Mouse (Mus musculus) hindbrain, embryonic 12.5 days (tissue): ENCODE results near the gene Flt1. TPM values are rescaled to one million over a fixed set of nuclear protein-coding genes. Genes with fewer than 3 reads are reported as not detected.
"Not testable (repeated sequence)": the region's sequence is repeated elsewhere in the genome, so short reads cannot be mapped to it uniquely, and the experiment has no call there.

Experiments
- ATAC-seq: fragments of 200-750 bp; cut with Nextera tagmentation; 2 replicates; pipeline ENCODE4 v1.8.0; 2017; ENCODE audit warnings: moderate TSS enrichment; ENCODE audit not compliant: low FRiP score
- H3K27ac ChIP-seq: fragments of 300-500 bp; sonication (generic); 2 replicates; pipeline ENCODE4 v1.5.1; 2016; ENCODE audit warnings: mild to moderate bottlenecking
- H3K27me3 ChIP-seq: fragments of 300-500 bp; sonication (generic); 2 replicates; pipeline ENCODE4 v1.6.1; 2016; ENCODE audit warnings: mild to moderate bottlenecking
- H3K36me3 ChIP-seq: fragments of 300-500 bp; sonication (generic); 2 replicates; pipeline ENCODE4 v1.6.1; 2016; ENCODE audit warnings: mild to moderate bottlenecking
- H3K4me1 ChIP-seq: fragments of 300-500 bp; sonication (generic); 2 replicates; pipeline ENCODE4 v1.6.1; 2016
- H3K4me2 ChIP-seq: fragments of 300-500 bp; sonication (generic); replicated peaks from 2 replicates; pipeline ENCODE4 v1.6.1; 2016; ENCODE audit warnings: mild to moderate bottlenecking
- H3K4me3 ChIP-seq: fragments of 300-500 bp; sonication (generic); 2 replicates; pipeline ENCODE4 v1.5.1; 2016; ENCODE audit warnings: mild to moderate bottlenecking
- H3K9ac ChIP-seq: fragments of 300-500 bp; sonication (generic); 2 replicates; pipeline ENCODE4 v1.6.1; 2016; ENCODE audit warnings: mild to moderate bottlenecking, moderate library complexity
- H3K9me3 ChIP-seq: fragments of 300-500 bp; sonication (generic); replicated peaks from 2 replicates; pipeline ENCODE4 v1.6.1; 2016; ENCODE audit warnings: mild to moderate bottlenecking
- WGBS: fragments of 180-500 bp; shearing (Covaris S2); methylation state at CpG from one replicate; pipeline ENCODE4 v1.1.7; 2016; 5-methylcytosine and 5-hydroxymethylcytosine counted together
- polyA plus RNA-seq: library from polyadenylated mRNA; unstranded; fragments of >200 nt; fragmentation: Nextera tagmentation; extraction: Ambion mirVana; gene quantifications from 2 replicates; pipeline ENCODE4 v1.2.1, GENCODE M21; 2016

Gene Flt1
- polyA plus RNA-seq, 1 experiment from 2014 or later, result 14.6 TPM

GRCm38 (mm10) chr5:147620178-147620577 is 105.6 kb downstream of the Flt1 start:
- Histone ChIP-seq H3K9me3 (0 out of 2 replicates have a peak, but pooled peaks cover 4% of the 10 kb centered on the region), H3K9ac (no peak overlapping the region), H3K4me1 (peaks cover 3% of the 10 kb centered on the region), H3K4me2 (no peak overlapping the region), H3K4me3 (no peak overlapping the region), H3K27me3 (no peaks in the 10 kb centered on the region), H3K36me3 (no peaks in the 10 kb centered on the region), H3K27ac (no peak overlapping the region)
- 12% methylated on average over 2 of the region's 2 CpGs for WGBS
- no peak for ATAC-seq

- H3K4me3 ChIP-seq, result no peak overlapping the region
- ATAC-seq, result no peak
- no peak overlapping the region for H3K4me2 ChIP-seq
These were observed 107.6 kb downstream of the Flt1 start for GRCm38 (mm10) chr5:147618243-147618642.

GRCm38 (mm10) chr5:147616450-147616849 is 109.4 kb downstream of the Flt1 start:
- Histone ChIP-seq H3K36me3 (no peaks in the 10 kb centered on the region), H3K9me3 (no peaks in the 10 kb centered on the region), H3K9ac (no peak overlapping the region), H3K4me1 (peaks cover 3% of the 10 kb centered on the region), H3K27ac (no peak overlapping the region), H3K27me3 (no peaks in the 10 kb centered on the region), H3K4me2 (no peak overlapping the region), H3K4me3 (no peak overlapping the region)
- ATAC-seq, result no peak
- 69% methylated on average over 3 of the region's 3 CpGs for WGBS

More at GRCm38 (mm10) chr5:147618243-147618642, 107.6 kb downstream of the Flt1 start:
- 88% methylated on average over 10 of the region's 10 CpGs for WGBS
- Histone ChIP-seq H3K36me3 (no peaks in the 10 kb centered on the region), H3K27me3 (no peaks in the 10 kb centered on the region), H3K27ac (no peak overlapping the region), H3K4me1 (peaks cover 3% of the 10 kb centered on the region), H3K9ac (no peak overlapping the region), H3K9me3 (0 out of 2 replicates have a peak, but pooled peaks cover 4% of the 10 kb centered on the region)

- ATAC-seq, result no peak
- no peak overlapping the region for H3K27ac ChIP-seq
- no peak overlapping the region for H3K9ac ChIP-seq
- H3K4me3 ChIP-seq, result no peak overlapping the region
- H3K36me3 ChIP-seq, result no peaks in the 10 kb centered on the region
- no peak overlapping the region for H3K4me2 ChIP-seq
- no peaks in the 10 kb centered on the region for H3K27me3 ChIP-seq
- H3K9me3 ChIP-seq, result no peaks in the 10 kb centered on the region
- WGBS, result 84% methylated on average over 6 of the region's 6 CpGs
- H3K4me1 ChIP-seq, result no peaks in the 10 kb centered on the region
These were observed 111.2 kb downstream of the Flt1 start for GRCm38 (mm10) chr5:147614659-147615058.

- H3K9me3 ChIP-seq, H3K4me2 ChIP-seq, H3K27ac ChIP-seq, H3K4me1 ChIP-seq, H3K4me3 ChIP-seq, ATAC-seq, H3K27me3 ChIP-seq, H3K9ac ChIP-seq, H3K36me3 ChIP-seq: not testable (repeated sequence)
- 85% methylated on average over 3 of the region's 3 CpGs for WGBS
These were observed 114.5 kb downstream of the Flt1 start for GRCm38 (mm10) chr5:147611348-147611747.

- no peaks in the 10 kb centered on the region for H3K27me3 ChIP-seq
- no peak for ATAC-seq
- H3K27ac ChIP-seq, result no peak overlapping the region
- H3K9ac ChIP-seq, result no peak overlapping the region
- H3K9me3 ChIP-seq, result no peaks in the 10 kb centered on the region
- 85% methylated on average over 13 of the region's 13 CpGs for WGBS
- H3K36me3 ChIP-seq, result no peaks in the 10 kb centered on the region
- no peak overlapping the region for H3K4me2 ChIP-seq
- H3K4me3 ChIP-seq, result no peak overlapping the region
- H3K4me1 ChIP-seq, result no peaks in the 10 kb centered on the region; the same call in 1 of the 2 replicates
These were observed 118.4 kb downstream of the Flt1 start for GRCm38 (mm10) chr5:147607256-147607975.

GRCm38 (mm10) chr5:147606751-147607150 is 119.1 kb downstream of the Flt1 start:
- H3K9me3 ChIP-seq, result no peaks in the 10 kb centered on the region
- WGBS, result 88% methylated on average over 13 of the region's 13 CpGs
- H3K27ac ChIP-seq, result no peak overlapping the region
- H3K27me3 ChIP-seq, result no peaks in the 10 kb centered on the region
- no peak overlapping the region for H3K9ac ChIP-seq
- H3K4me3 ChIP-seq, result no peak overlapping the region
- no peak overlapping the region for H3K4me2 ChIP-seq
- no peak for ATAC-seq
- H3K4me1 ChIP-seq, result no peaks in the 10 kb centered on the region; the same call in 1 of the 2 replicates
- H3K36me3 ChIP-seq, result no peaks in the 10 kb centered on the region

- no peak for ATAC-seq
- WGBS, result 71% methylated on average over 18 of the region's 18 CpGs
- H3K27ac ChIP-seq, result no peak overlapping the region
- peaks cover 6% of the 10 kb centered on the region; the same call in 1 of the 2 replicates for H3K4me1 ChIP-seq
- H3K4me2 ChIP-seq, result no peak overlapping the region
- no peak overlapping the region for H3K9ac ChIP-seq
- no peak overlapping the region for H3K4me3 ChIP-seq
- H3K27me3 ChIP-seq, result no peaks in the 10 kb centered on the region
- H3K36me3 ChIP-seq, result no peaks in the 10 kb centered on the region
- no peaks in the 10 kb centered on the region for H3K9me3 ChIP-seq
These were observed 124.1 kb downstream of the Flt1 start for GRCm38 (mm10) chr5:147601460-147602360.

GRCm38 (mm10) chr5:147597825-147598224 is 128.0 kb downstream of the Flt1 start:
- H3K4me1 ChIP-seq, result peaks cover 6% of the 10 kb centered on the region; the same call in 1 of the 2 replicates
- WGBS, result 81% methylated on average over 16 of the region's 16 CpGs
- no peak overlapping the region for H3K4me3 ChIP-seq
- H3K36me3 ChIP-seq, result no peaks in the 10 kb centered on the region
- no peak overlapping the region for H3K9ac ChIP-seq
- H3K27me3 ChIP-seq, result no peaks in the 10 kb centered on the region
- no peak overlapping the region for H3K27ac ChIP-seq
- H3K4me2 ChIP-seq, result no peak overlapping the region
- no peak for ATAC-seq
- no peaks in the 10 kb centered on the region for H3K9me3 ChIP-seq

- Histone ChIP-seq H3K9ac (no peak overlapping the region), H3K36me3 (no peaks in the 10 kb centered on the region), H3K4me3 (no peak overlapping the region), H3K4me2 (no peak overlapping the region), H3K4me1 (no peaks in the 10 kb centered on the region; the same call in 1 of the 2 replicates), H3K27me3 (no peaks in the 10 kb centered on the region), H3K27ac (0 out of 2 replicates have a peak overlapping the region, but pooled peaks have one; percentile 17), H3K9me3 (no peaks in the 10 kb centered on the region)
- no peak for ATAC-seq
- 49% methylated on average over 12 of the region's 12 CpGs for WGBS
These were observed 136.0 kb downstream of the Flt1 start for GRCm38 (mm10) chr5:147589814-147590213.

GRCm38 (mm10) chr5:147585070-147585469 is 140.7 kb downstream of the Flt1 start:
- Histone ChIP-seq H3K27ac (no peak overlapping the region), H3K4me2 (no peak overlapping the region), H3K4me3 (no peak overlapping the region), H3K9ac (no peak overlapping the region), H3K4me1 (no peaks in the 10 kb centered on the region; the same call in 1 of the 2 replicates), H3K36me3 (no peaks in the 10 kb centered on the region), H3K27me3 (no peaks in the 10 kb centered on the region), H3K9me3 (no peaks in the 10 kb centered on the region)
- no peak for ATAC-seq
- 89% methylated on average over 1 of the region's 1 CpGs for WGBS

GRCm38 (mm10) chr5:147584648-147585047 is 141.2 kb downstream of the Flt1 start:
- Histone ChIP-seq H3K4me3 (no peak overlapping the region), H3K36me3 (no peaks in the 10 kb centered on the region), H3K9ac (no peak overlapping the region), H3K27ac (no peak overlapping the region), H3K4me2 (no peak overlapping the region), H3K4me1 (no peaks in the 10 kb centered on the region; the same call in 1 of the 2 replicates), H3K9me3 (no peaks in the 10 kb centered on the region), H3K27me3 (no peaks in the 10 kb centered on the region)
- 79% methylated on average over 9 of the region's 9 CpGs for WGBS
- no peak for ATAC-seq
